Mouse (Mus musculus): ENCODE measurements around the gene Sdhc. TPM values are rescaled to one million over a fixed set of nuclear protein-coding genes. Genes with fewer than 3 reads are reported as not detected.

Sdhc gene
- total RNA-seq, 1 experiment from 2014 or later, result 25.1 TPM

GRCm38 (mm10) chr1:171120893-171121292 is 29.5 kb downstream of the Sdhc start:
- no peak for ATAC-seq (replicated peaks; ENCODE audit: insufficient number of reproducible peaks, low FRiP score, low TSS enrichment, poor library complexity, severe bottlenecking)

GRCm38 (mm10) chr1:171119405-171119804 is 31.0 kb downstream of the Sdhc start:
- ATAC-seq (replicated peaks; ENCODE audit: insufficient number of reproducible peaks, low FRiP score, low TSS enrichment, poor library complexity, severe bottlenecking), result no peak

- no peak for ATAC-seq (replicated peaks; ENCODE audit: insufficient number of reproducible peaks, low FRiP score, low TSS enrichment, poor library complexity, severe bottlenecking)
Observed at GRCm38 (mm10) chr1:171118996-171119395, 31.4 kb downstream of the Sdhc start.

GRCm38 (mm10) chr1:171118269-171118684 is 32.1 kb downstream of the Sdhc start:
- ATAC-seq (replicated peaks; ENCODE audit: insufficient number of reproducible peaks, low FRiP score, low TSS enrichment, poor library complexity, severe bottlenecking), result no peak; the same call in 1 of the 2 replicates

GRCm38 (mm10) chr1:171116280-171116679 is 34.1 kb downstream of the Sdhc start:
- ATAC-seq (replicated peaks; ENCODE audit: insufficient number of reproducible peaks, low FRiP score, low TSS enrichment, poor library complexity, severe bottlenecking), result no peak

GRCm38 (mm10) chr1:171113873-171114299 is 36.5 kb downstream of the Sdhc start, which contains the start of gene Cfap126:
Cfap126 (plus strand) TSS chr1:171113918.
- peak; percentile 72 for ATAC-seq (replicated peaks; ENCODE audit: insufficient number of reproducible peaks, low FRiP score, low TSS enrichment, poor library complexity, severe bottlenecking)

GRCm38 (mm10) chr1:171112986-171113385 is 37.4 kb downstream of the Sdhc start:
- ATAC-seq (replicated peaks; ENCODE audit: insufficient number of reproducible peaks, low FRiP score, low TSS enrichment, poor library complexity, severe bottlenecking), result no peak

GRCm38 (mm10) chr1:171111781-171112575 is 38.4 kb downstream of the Sdhc start:
- no peak for ATAC-seq (replicated peaks; ENCODE audit: insufficient number of reproducible peaks, low FRiP score, low TSS enrichment, poor library complexity, severe bottlenecking)

- ATAC-seq (replicated peaks; ENCODE audit: insufficient number of reproducible peaks, low FRiP score, low TSS enrichment, poor library complexity, severe bottlenecking), result peak; percentile 65
Observed at GRCm38 (mm10) chr1:171111020-171111780, 39.2 kb downstream of the Sdhc start.

GRCm38 (mm10) chr1:171110659-171111019 is 39.8 kb downstream of the Sdhc start:
- no peak for ATAC-seq (replicated peaks; ENCODE audit: insufficient number of reproducible peaks, low FRiP score, low TSS enrichment, poor library complexity, severe bottlenecking)

- no peak for ATAC-seq (replicated peaks; ENCODE audit: insufficient number of reproducible peaks, low FRiP score, low TSS enrichment, poor library complexity, severe bottlenecking)
Observed at GRCm38 (mm10) chr1:171109620-171110019, 40.8 kb downstream of the Sdhc start.

GRCm38 (mm10) chr1:171105226-171105625 is 45.2 kb downstream of the Sdhc start:
- ATAC-seq (replicated peaks; ENCODE audit: insufficient number of reproducible peaks, low FRiP score, low TSS enrichment, poor library complexity, severe bottlenecking), result no peak

- ATAC-seq (replicated peaks; ENCODE audit: insufficient number of reproducible peaks, low FRiP score, low TSS enrichment, poor library complexity, severe bottlenecking), result peak; percentile 9; the same call in 1 of the 2 replicates
Observed at GRCm38 (mm10) chr1:171103179-171103840, 47.1 kb downstream of the Sdhc start.

GRCm38 (mm10) chr1:171102547-171103177 is 47.7 kb downstream of the Sdhc start:
- peak; percentile 64 for ATAC-seq (replicated peaks; ENCODE audit: insufficient number of reproducible peaks, low FRiP score, low TSS enrichment, poor library complexity, severe bottlenecking)

GRCm38 (mm10) chr1:171101733-171102546 is 48.5 kb downstream of the Sdhc start:
- peak; percentile 66 for ATAC-seq (replicated peaks; ENCODE audit: insufficient number of reproducible peaks, low FRiP score, low TSS enrichment, poor library complexity, severe bottlenecking)

GRCm38 (mm10) chr1:171101033-171101432 is 49.4 kb downstream of the Sdhc start:
- ATAC-seq (replicated peaks; ENCODE audit: insufficient number of reproducible peaks, low FRiP score, low TSS enrichment, poor library complexity, severe bottlenecking), result no peak

- no peak for ATAC-seq (replicated peaks; ENCODE audit: insufficient number of reproducible peaks, low FRiP score, low TSS enrichment, poor library complexity, severe bottlenecking)
Observed at GRCm38 (mm10) chr1:171097612-171098011, 52.8 kb downstream of the Sdhc start.

GRCm38 (mm10) chr1:171097136-171097535 is 53.3 kb downstream of the Sdhc start:
- no peak for ATAC-seq (replicated peaks; ENCODE audit: insufficient number of reproducible peaks, low FRiP score, low TSS enrichment, poor library complexity, severe bottlenecking)
